Mouse (Mus musculus) megakaryocyte, embryonic 14.5 days (primary cell): Measurements from ENCODE around the gene Mtfr1l.

Experiments used
- FLI1 ChIP-seq: IDR thresholded peaks from 2 replicates; pipeline ENCODE4 v1.6.1; 2012; ENCODE audit warnings: low read length, inconsistent platforms, mixed read lengths
- GATA1 ChIP-seq: IDR thresholded peaks from 3 replicates; pipeline ENCODE4 v1.6.1; 2012; ENCODE audit warnings: mixed read lengths, low read length, inconsistent platforms, borderline replicate concordance

DNA sequence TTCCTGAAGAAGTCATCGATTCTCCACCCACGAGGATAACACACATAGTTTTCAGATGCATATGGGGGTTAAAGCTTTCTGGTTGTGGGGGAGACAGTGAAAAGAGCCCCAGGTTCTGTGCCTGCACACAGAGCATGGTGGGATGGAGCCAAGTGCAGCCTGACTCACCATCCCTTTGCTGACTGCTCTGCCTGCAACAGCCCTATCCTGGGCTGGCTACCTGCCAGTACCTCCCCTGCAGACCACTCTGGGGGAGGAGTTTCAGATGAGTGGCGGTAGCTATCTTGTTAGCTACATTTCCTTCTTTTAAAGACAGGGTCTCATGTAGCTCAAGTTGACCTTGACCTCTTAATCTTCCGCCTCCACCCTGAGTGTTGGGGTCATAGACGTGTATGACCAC lies 43.2 kb upstream of the Mtfr1l start:
- TF ChIP-seq GATA1 = no peak
- no peak for TF ChIP-seq FLI1
